Mouse (Mus musculus) heart, embryonic 10.5 days (tissue): ENCODE results near the gene Ckap5. TPM values are rescaled to one million over a fixed set of nuclear protein-coding genes. Genes with fewer than 3 reads are reported as not detected.
A peak's percentile ranks its signal among the peaks of the same experiment; 100 is the strongest.

Source experiments
- DNase-seq: peaks from one replicate; pipeline ENCODE4 v3.0.0-alpha.2; 2017; ENCODE audit warnings: low spot score
- H3K27ac ChIP-seq: fragments of 300-500 bp; sonication (generic); 2 replicates; pipeline ENCODE4 v1.5.1; 2016; ENCODE audit warnings: mild to moderate bottlenecking
- H3K27me3 ChIP-seq: fragments of 300-500 bp; sonication (generic); 2 replicates; pipeline ENCODE4 v1.6.1; 2016; ENCODE audit warnings: mild to moderate bottlenecking; ENCODE audit not compliant: poor library complexity, insufficient read depth, severe bottlenecking
- H3K36me3 ChIP-seq: fragments of 300-500 bp; sonication (generic); 2 replicates; pipeline ENCODE4 v1.6.1; 2016; ENCODE audit warnings: mild to moderate bottlenecking, moderate library complexity
- H3K4me1 ChIP-seq: fragments of 300-500 bp; sonication (generic); 2 replicates; pipeline ENCODE4 v1.6.1; 2016; ENCODE audit warnings: mild to moderate bottlenecking
- H3K4me3 ChIP-seq: fragments of 300-500 bp; sonication (generic); 2 replicates; pipeline ENCODE4 v1.5.1; 2016; ENCODE audit warnings: mild to moderate bottlenecking, moderate library complexity
- H3K9me3 ChIP-seq: fragments of 300-500 bp; sonication (generic); 2 replicates; pipeline ENCODE4 v1.6.1; 2016; ENCODE audit warnings: mild to moderate bottlenecking, moderate library complexity
- WGBS: fragments of 180-500 bp; shearing (Covaris S2); methylation state at CpG from one replicate; pipeline ENCODE4 v1.1.7; 2016; 5-methylcytosine and 5-hydroxymethylcytosine counted together
- polyA plus RNA-seq: library from polyadenylated mRNA; unstranded; fragments of >200 nt; fragmentation: Nextera tagmentation; extraction: Ambion mirVana; gene quantifications from 2 replicates; pipeline ENCODE4 v1.2.1, GENCODE M21; 2016

Gene Ckap5
- polyA plus RNA-seq, 1 experiment from 2014 or later = 77.2 TPM

DNA sequence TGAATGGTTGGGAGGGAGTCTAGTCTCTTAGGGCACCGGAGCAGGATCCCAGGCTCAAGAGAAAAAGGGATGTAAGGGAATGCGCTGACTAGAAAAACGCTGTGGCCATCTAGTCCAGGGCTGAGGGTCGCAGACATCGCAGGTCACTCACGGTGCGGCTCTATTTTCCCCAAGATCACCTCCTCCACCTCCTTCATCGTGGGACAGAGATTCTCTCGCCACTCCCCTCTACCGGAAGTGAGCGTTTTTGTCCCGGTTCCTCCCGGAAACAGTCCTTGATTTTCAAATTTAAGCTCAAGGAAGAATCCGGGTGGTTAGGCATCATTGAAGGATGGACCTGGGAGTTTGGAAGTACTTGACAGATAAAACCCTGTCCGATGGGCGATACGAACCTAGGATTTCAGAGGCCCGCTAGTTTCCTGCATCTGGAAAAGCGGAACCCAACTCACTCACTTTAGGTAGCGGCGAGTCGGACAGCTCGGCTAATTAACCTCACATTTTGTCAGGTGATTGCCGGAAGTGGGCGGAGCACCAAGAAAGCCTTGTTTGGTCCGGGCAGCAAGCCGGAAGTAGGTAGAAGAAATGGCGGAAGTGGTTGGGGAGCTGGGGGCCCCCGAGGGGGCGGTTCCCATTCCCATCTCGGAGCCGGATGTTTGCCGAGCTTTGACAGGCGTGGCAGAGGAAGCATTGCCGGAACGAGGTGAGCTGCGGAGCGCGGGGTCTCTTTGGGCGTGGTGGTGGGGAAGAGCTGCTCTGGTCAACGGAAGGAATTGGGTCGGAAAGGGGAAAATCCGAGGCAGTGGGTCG lies 123.2 kb downstream of the Ckap5 start, which contains the start of the genes Zfp408 and Arhgap1:
TSS of gene Zfp408 (minus strand) at position 239 of the 807 bp plus-strand sequence.
TSS of gene Arhgap1 (plus strand) at position 308 of the 807 bp plus-strand sequence.
- no peaks in the 10 kb centered on the region for H3K9me3 ChIP-seq

DNA sequence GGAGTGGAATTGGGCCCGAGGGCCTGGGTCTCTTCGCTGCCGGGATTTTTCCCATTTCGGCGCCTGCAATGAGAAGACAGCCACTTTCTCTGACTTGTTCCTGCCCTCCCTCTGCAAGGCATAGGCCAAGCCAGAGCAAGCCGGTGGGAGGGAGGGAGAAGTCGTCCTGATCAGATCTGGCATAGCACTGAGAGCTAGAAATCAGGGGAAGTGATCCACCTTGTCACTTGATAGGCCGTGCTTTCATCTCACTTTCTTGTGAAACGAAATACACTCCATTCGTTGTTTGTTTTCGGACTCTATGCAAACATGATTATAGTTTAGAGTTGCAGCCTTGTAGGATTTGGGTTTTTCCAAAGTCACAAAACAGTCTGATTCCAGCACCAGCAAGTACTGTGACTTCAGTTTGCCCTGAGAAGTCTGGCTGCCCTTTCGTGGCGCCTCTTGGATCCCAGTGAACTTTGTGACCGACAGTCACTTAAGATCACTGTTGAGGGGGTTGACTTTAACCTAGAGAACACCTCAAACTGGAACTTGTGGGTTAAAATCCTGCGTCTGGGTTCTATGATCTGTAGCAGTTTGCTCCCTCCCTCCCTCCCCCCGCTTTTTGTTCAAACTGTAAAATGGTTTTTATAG lies 123.9 kb downstream of the Ckap5 start:
- peaks cover 61% of the 10 kb centered on the region for H3K4me1 ChIP-seq
- peaks cover 56% of the 10 kb centered on the region for H3K36me3 ChIP-seq
- peak overlapping the region; percentile 93 for H3K27ac ChIP-seq
- H3K4me3 ChIP-seq = peak overlapping the region; percentile 95
- DNase-seq = no peak
- H3K27me3 ChIP-seq = no peaks in the 10 kb centered on the region
- WGBS = 8% methylated on average over 16 of the region's 16 CpGs
- no peaks in the 10 kb centered on the region for H3K9me3 ChIP-seq

More for the DNA sequence above, 123.2 kb downstream of the Ckap5 start, which contains the start of the genes Zfp408 and Arhgap1:
- no peaks in the 10 kb centered on the region for H3K27me3 ChIP-seq
- WGBS = under 1% methylated on average over 44 of the region's 44 CpGs
- peaks cover 56% of the 10 kb centered on the region for H3K36me3 ChIP-seq
- H3K27ac ChIP-seq = peak within 1 kb of the TSS; percentile 93
- peak; percentile 99 for DNase-seq
- peak within 1 kb of the TSS; percentile 95 for H3K4me3 ChIP-seq
- H3K4me1 ChIP-seq = peaks cover 54% of the 10 kb centered on the region

GRCm38 (mm10) chr2:91651458-91652258 lies 125.1 kb downstream of the Ckap5 start:
- H3K36me3 ChIP-seq = peaks cover 56% of the 10 kb centered on the region
- peaks cover 73% of the 10 kb centered on the region for H3K4me1 ChIP-seq
- 79% methylated on average over 14 of the region's 14 CpGs for WGBS
- DNase-seq = no peak
- H3K9me3 ChIP-seq = no peaks in the 10 kb centered on the region
- H3K27me3 ChIP-seq = no peaks in the 10 kb centered on the region
- peak overlapping the region; percentile 95; the same call in 1 of the 2 replicates for H3K4me3 ChIP-seq
- H3K27ac ChIP-seq = peak overlapping the region; percentile 93

DNA sequence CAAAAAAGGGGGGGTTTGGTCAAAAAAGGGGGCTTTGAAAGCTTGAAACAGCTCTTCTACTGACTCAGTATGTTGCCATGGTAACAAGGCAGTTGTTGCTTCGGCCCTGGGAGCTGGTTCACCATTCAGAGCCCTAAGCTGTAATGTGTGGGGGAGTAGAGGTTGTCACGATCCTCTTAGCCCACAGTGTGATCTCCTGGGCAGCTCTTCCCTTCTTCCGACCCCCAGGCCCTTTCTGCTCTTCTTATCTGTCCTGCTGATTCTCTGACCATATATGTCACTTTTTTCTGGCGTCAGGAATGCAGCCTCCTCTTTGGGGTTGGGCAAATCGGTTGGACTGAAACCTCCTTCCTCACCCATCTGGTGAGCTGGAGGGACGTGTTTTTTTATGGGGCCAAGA lies 126.3 kb downstream of the Ckap5 start:
- H3K27ac ChIP-seq = peak overlapping the region; percentile 93
- WGBS = 31% methylated on average over 6 of the region's 6 CpGs

GRCm38 (mm10) chr2:91655388-91655787 lies 128.8 kb downstream of the Ckap5 start:
- peak overlapping the region; percentile 13; the same call in 1 of the 2 replicates for H3K4me3 ChIP-seq
- H3K36me3 ChIP-seq = peaks cover 78% of the 10 kb centered on the region
- H3K4me1 ChIP-seq = peaks cover 66% of the 10 kb centered on the region
- H3K9me3 ChIP-seq = no peaks in the 10 kb centered on the region
- H3K27ac ChIP-seq = peak overlapping the region; percentile 93
- DNase-seq = no peak
- WGBS = 53% methylated on average over 5 of the region's 5 CpGs
- H3K27me3 ChIP-seq = no peaks in the 10 kb centered on the region

More for the DNA sequence above, 126.3 kb downstream of the Ckap5 start:
- H3K4me3 ChIP-seq = peak overlapping the region; percentile 29; the same call in 1 of the 2 replicates
- peak; percentile 91 for DNase-seq
- H3K27me3 ChIP-seq = no peaks in the 10 kb centered on the region
- peaks cover 78% of the 10 kb centered on the region for H3K4me1 ChIP-seq
- H3K36me3 ChIP-seq = peaks cover 56% of the 10 kb centered on the region
- no peaks in the 10 kb centered on the region for H3K9me3 ChIP-seq

- no peak overlapping the region for H3K4me3 ChIP-seq
- H3K4me1 ChIP-seq = peaks cover 64% of the 10 kb centered on the region
- H3K27ac ChIP-seq = peak overlapping the region; percentile 93
- DNase-seq = no peak
- H3K9me3 ChIP-seq = no peaks in the 10 kb centered on the region
- WGBS = 31% methylated on average over 6 of the region's 6 CpGs
- no peaks in the 10 kb centered on the region for H3K27me3 ChIP-seq
- peaks cover 80% of the 10 kb centered on the region for H3K36me3 ChIP-seq
Observed at GRCm38 (mm10) chr2:91655827-91656226, 129.3 kb downstream of the Ckap5 start.

DNA sequence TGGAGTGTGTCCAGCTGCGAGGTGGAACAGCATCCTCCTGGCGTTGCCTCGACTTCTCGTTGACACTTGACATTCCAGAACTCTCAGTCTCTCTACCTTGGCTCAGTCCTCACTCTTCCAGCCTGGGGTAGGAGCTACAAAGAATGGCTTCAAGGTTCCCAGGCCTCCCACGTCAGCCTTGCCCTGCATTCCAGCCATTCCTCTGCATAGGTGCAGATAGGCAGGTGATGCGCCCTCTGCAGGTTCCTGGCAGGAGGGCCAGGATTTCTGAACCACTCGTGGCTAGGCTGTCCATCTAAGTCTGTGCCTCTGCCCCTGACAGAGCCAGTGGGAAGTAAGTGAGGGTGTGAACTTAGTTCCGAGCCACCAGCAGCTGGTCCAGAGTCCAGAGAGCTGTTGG lies 130.2 kb downstream of the Ckap5 start:
- no peak for DNase-seq
- Histone ChIP-seq H3K36me3 (peaks cover 88% of the 10 kb centered on the region), H3K9me3 (no peaks in the 10 kb centered on the region), H3K4me3 (no peak overlapping the region), H3K4me1 (peaks cover 54% of the 10 kb centered on the region), H3K27me3 (no peaks in the 10 kb centered on the region), H3K27ac (peak overlapping the region; percentile 93; the same call in 1 of the 2 replicates)
- 55% methylated on average over 8 of the region's 8 CpGs for WGBS

GRCm38 (mm10) chr2:91659657-91660056 lies 133.1 kb downstream of the Ckap5 start:
- Histone ChIP-seq H3K9me3 (no peaks in the 10 kb centered on the region), H3K4me3 (no peak overlapping the region), H3K27me3 (no peaks in the 10 kb centered on the region), H3K27ac (no peak overlapping the region), H3K36me3 (peaks cover 98% of the 10 kb centered on the region), H3K4me1 (peaks cover 25% of the 10 kb centered on the region)
- DNase-seq = no peak
- 94% methylated on average over 8 of the region's 8 CpGs for WGBS

- 91% methylated on average over 6 of the region's 6 CpGs for WGBS
Observed at GRCm38 (mm10) chr2:91660981-91661380, 134.4 kb downstream of the Ckap5 start.

DNA sequence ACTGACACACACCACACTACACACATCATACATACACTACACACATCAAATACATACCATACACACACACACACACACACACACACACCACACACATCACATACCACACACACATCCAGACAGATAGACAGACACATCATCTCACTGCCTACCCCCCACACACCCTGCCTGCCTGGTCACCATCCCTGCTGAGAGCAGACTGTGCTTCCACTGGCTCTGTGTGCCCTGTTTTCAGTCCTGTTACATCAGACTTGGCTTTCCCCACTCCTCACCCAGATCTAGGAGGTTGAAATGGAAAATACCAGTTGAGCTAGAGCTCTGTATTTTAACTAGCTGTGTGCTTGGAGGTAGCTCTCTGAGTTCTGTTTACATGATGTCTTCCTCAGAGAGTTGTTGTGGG lies 138.2 kb downstream of the Ckap5 start:
- no peaks in the 10 kb centered on the region for H3K9me3 ChIP-seq
- no peak overlapping the region for H3K4me3 ChIP-seq
- H3K27ac ChIP-seq = no peak overlapping the region
- H3K36me3 ChIP-seq = peaks cover 93% of the 10 kb centered on the region
- DNase-seq = no peak
- no peaks in the 10 kb centered on the region for H3K4me1 ChIP-seq
- no peaks in the 10 kb centered on the region for H3K27me3 ChIP-seq

More at GRCm38 (mm10) chr2:91660981-91661380, 134.4 kb downstream of the Ckap5 start:
- DNase-seq = no peak
- peaks cover 12% of the 10 kb centered on the region for H3K4me1 ChIP-seq
- no peak overlapping the region for H3K4me3 ChIP-seq
- H3K36me3 ChIP-seq = peaks cover 93% of the 10 kb centered on the region
- no peaks in the 10 kb centered on the region for H3K9me3 ChIP-seq
- no peaks in the 10 kb centered on the region for H3K27me3 ChIP-seq
- H3K27ac ChIP-seq = no peak overlapping the region

- Histone ChIP-seq H3K9me3 (no peaks in the 10 kb centered on the region), H3K4me1 (no peaks in the 10 kb centered on the region), H3K27me3 (no peaks in the 10 kb centered on the region), H3K36me3 (peaks cover 95% of the 10 kb centered on the region), H3K27ac (no peak overlapping the region), H3K4me3 (no peak overlapping the region)
- no peak for DNase-seq
- 84% methylated on average over 6 of the region's 6 CpGs for WGBS
Observed at GRCm38 (mm10) chr2:91666386-91666910, 139.9 kb downstream of the Ckap5 start.

DNA sequence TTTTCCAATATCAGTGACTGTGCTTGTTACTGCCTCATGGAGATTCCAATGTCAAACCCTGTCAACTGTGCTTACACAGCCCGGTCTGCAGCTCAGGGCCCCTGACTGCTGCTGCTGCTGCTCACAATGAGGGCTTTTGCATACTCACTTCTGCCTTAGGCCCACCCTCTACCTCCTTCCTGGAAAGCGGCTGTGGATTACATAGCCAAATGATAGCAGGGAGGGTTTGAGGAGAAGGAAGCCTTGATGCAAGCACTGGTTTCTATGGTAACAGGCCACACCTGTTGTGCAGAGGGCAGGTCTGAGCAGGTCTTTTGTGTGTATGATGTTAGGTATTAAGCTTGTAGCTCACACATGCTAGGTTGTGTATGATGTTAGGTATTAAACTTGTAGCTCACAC lies 141.2 kb downstream of the Ckap5 start:
- DNase-seq = no peak
- Histone ChIP-seq H3K27ac (no peak overlapping the region), H3K4me1 (no peaks in the 10 kb centered on the region), H3K4me3 (no peak overlapping the region), H3K36me3 (peaks cover 94% of the 10 kb centered on the region), H3K9me3 (no peaks in the 10 kb centered on the region), H3K27me3 (no peaks in the 10 kb centered on the region)
- WGBS = 69% methylated on average over 2 of the region's 2 CpGs
